Mouse (Mus musculus) MEL (cell line): ENCODE data around the gene Ndufb3.

ENCODE experiments used
- CHD1 ChIP-seq: IDR thresholded peaks from 2 replicates; pipeline ENCODE4 v1.6.1; 2012; ENCODE audit warnings: low read depth, mild to moderate bottlenecking, inconsistent platforms, low read length, improper control_type of control experiment
- CHD2 ChIP-seq: IDR thresholded peaks from 2 replicates; pipeline ENCODE4 v1.6.1; 2011; ENCODE audit warnings: low read length, improper control_type of control experiment
- CTCF ChIP-seq, 3 experiments: IDR thresholded peaks in 2 of 3; conservative IDR thresholded peaks in 1 of 3; 2 replicates each; pipeline ENCODE4 v1.5.1; 2011 to 2012; ENCODE audit warnings: low read length in 3 of 3, low read depth in 2 of 3, mild to moderate bottlenecking in 2 of 3, improper control_type of control experiment in 1 of 3, inconsistent platforms in 1 of 3, mixed read lengths in 1 of 3, moderate library complexity in 1 of 3; ENCODE audit not compliant: control insufficient read depth in 1 of 3, insufficient read depth in 1 of 3, poor library complexity in 1 of 3, severe bottlenecking in 1 of 3
- EP300 ChIP-seq, 2 experiments: IDR thresholded peaks; 2 replicates each; pipeline ENCODE4 v1.6.1; 2011; ENCODE audit warnings: improper control_type of control experiment in 2 of 2, low read length in 2 of 2, low read depth in 1 of 2, mild to moderate bottlenecking in 1 of 2
- GATA1 ChIP-seq: IDR thresholded peaks from 2 replicates; pipeline ENCODE4 v1.6.1; 2011; ENCODE audit warnings: low read depth, low read length, improper control_type of control experiment
- KAT2A ChIP-seq: conservative IDR thresholded peaks from 2 replicates; pipeline ENCODE4 v1.6.1; 2012; ENCODE audit warnings: low read depth, low read length, improper control_type of control experiment, inconsistent platforms
- MEF2A ChIP-seq: IDR thresholded peaks from 2 replicates; pipeline ENCODE4 v1.6.1; 2014; ENCODE audit warnings: low read depth, mild to moderate bottlenecking, inconsistent platforms, low read length, improper control_type of control experiment; ENCODE audit not compliant: poor library complexity, insufficient replicate concordance, severe bottlenecking; ENCODE audit errors: extremely low read depth
- NELFE ChIP-seq: IDR thresholded peaks from 2 replicates; pipeline ENCODE4 v1.6.1; 2011; ENCODE audit warnings: low read depth, low read length, improper control_type of control experiment
- POLR2A ChIP-seq, 2 experiments: IDR thresholded peaks; 2 replicates each; pipeline ENCODE4 v1.6.1; 2011 to 2012; ENCODE audit warnings: low read length in 2 of 2, mild to moderate bottlenecking in 2 of 2, control low read depth in 1 of 2, improper control_type of control experiment in 1 of 2, low read depth in 1 of 2, moderate library complexity in 1 of 2; ENCODE audit not compliant: control insufficient read depth in 1 of 2, insufficient read depth in 1 of 2, poor library complexity in 1 of 2
- POLR2AphosphoS2 ChIP-seq: IDR thresholded peaks from 2 replicates; pipeline ENCODE4 v1.6.1; 2011; ENCODE audit warnings: low read length, improper control_type of control experiment
- RAD21 ChIP-seq: IDR thresholded peaks from 2 replicates; pipeline ENCODE4 v1.6.1; 2011; ENCODE audit warnings: mild to moderate bottlenecking, low read depth, low read length, improper control_type of control experiment
- SMC3 ChIP-seq: IDR thresholded peaks from 2 replicates; pipeline ENCODE4 v1.6.1; 2011; ENCODE audit warnings: low read depth, low read length, improper control_type of control experiment
- USF1 ChIP-seq: IDR thresholded peaks from 2 replicates; pipeline ENCODE4 v1.6.1; 2014; ENCODE audit warnings: low read depth, mild to moderate bottlenecking, inconsistent platforms, low read length, improper control_type of control experiment, moderate library complexity

DNA sequence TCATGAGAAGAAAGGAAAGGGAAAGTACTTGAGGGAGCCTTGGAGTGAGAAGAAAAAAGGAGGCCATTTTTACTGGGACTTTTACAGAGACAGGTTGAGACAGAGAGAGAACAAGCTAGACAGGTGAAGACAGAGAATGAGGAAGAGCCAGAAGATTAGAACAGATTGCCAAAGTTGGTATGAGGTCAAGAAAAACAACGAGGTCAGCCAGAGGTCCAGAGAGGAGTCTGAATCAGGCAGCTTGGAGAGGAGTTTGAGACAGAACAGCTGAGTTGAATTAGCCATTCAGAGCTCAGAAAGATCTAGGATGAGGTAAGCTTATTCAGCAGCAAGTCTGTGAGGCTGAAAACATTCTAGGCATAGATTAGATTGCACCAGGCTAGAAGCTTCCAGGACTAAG lies 44.8 kb upstream of the Ndufb3 start:
- no peak for TF ChIP-seq EP300 (IDR thresholded peaks at IDR 0.05; ENCODE audit: low read depth in 1 of 2, low read length in 2 of 2)
- no peak for TF ChIP-seq CTCF (IDR thresholded peaks at IDR 0.05 in 2 of 3, conservative IDR thresholded peaks at IDR 0.05 in 1 of 3; ENCODE audit: control insufficient read depth in 1 of 3, insufficient read depth in 1 of 3, low read depth in 2 of 3, low read length in 3 of 3, poor library complexity in 1 of 3, severe bottlenecking in 1 of 3)
- TF ChIP-seq SMC3: no peak
- TF ChIP-seq GATA1: no peak
- no peak for TF ChIP-seq POLR2A (IDR thresholded peaks at IDR 0.05; ENCODE audit: control insufficient read depth in 1 of 2, insufficient read depth in 1 of 2, low read depth in 1 of 2, low read length in 2 of 2, poor library complexity in 1 of 2)
- no peak for TF ChIP-seq USF1
- no peak for TF ChIP-seq POLR2AphosphoS2
- TF ChIP-seq CHD2: no peak
- no peak for TF ChIP-seq CHD1
- TF ChIP-seq KAT2A: no peak
- TF ChIP-seq NELFE: no peak
- no peak for TF ChIP-seq MEF2A
- TF ChIP-seq RAD21: no peak
